Mouse (Mus musculus): ENCODE measurements at regions not wholly inside any gene's neighbourhood (a gene's known extent, or its start where the extent isn't known, plus 50 kb on each side); places are given as distances from the start of the nearest gene placed in this dataset.

GRCm38 (mm10) chr19:14883707-14884421 is 286.0 kb upstream of the Tle4 start:
- DNase-seq: no peak

- DNase-seq: no peak
These were observed 283.0 kb upstream of the Tle4 start for GRCm38 (mm10) chr19:14880818-14881217.

GRCm38 (mm10) chr19:14873986-14874385 is 276.1 kb upstream of the Tle4 start:
- DNase-seq: no peak

GRCm38 (mm10) chr19:14871178-14871867 is 273.5 kb upstream of the Tle4 start:
- peak; percentile 24 to 31 for DNase-seq

GRCm38 (mm10) chr19:14862654-14863468 is 265.0 kb upstream of the Tle4 start:
- peak; percentile 20 to 26 for DNase-seq

- DNase-seq: no peak
These were observed 257.2 kb upstream of the Tle4 start for GRCm38 (mm10) chr19:14855036-14855435.

- no peak for DNase-seq
These were observed 255.6 kb upstream of the Tle4 start for GRCm38 (mm10) chr19:14853416-14853815.

GRCm38 (mm10) chr19:14849561-14849960 is 251.7 kb upstream of the Tle4 start:
- no peak for DNase-seq

- DNase-seq: no peak
These were observed 249.3 kb upstream of the Tle4 start for GRCm38 (mm10) chr19:14847120-14847519.

GRCm38 (mm10) chr19:14835629-14836028 is 237.8 kb upstream of the Tle4 start:
- DNase-seq: no peak

- no peak for DNase-seq
These were observed 218.5 kb upstream of the Tle4 start for GRCm38 (mm10) chr19:14816354-14816753.

- DNase-seq: no peak
These were observed 208.9 kb upstream of the Tle4 start for GRCm38 (mm10) chr19:14806787-14807186.

GRCm38 (mm10) chr19:14802909-14803650 is 205.2 kb upstream of the Tle4 start:
- peak in 1 of 2 experiments; percentile 6 for DNase-seq

GRCm38 (mm10) chr19:14801669-14802068 is 203.8 kb upstream of the Tle4 start:
- DNase-seq: no peak

- no peak for DNase-seq
These were observed 201.2 kb upstream of the Tle4 start for GRCm38 (mm10) chr19:14799002-14799401.

GRCm38 (mm10) chr19:14798417-14798816 is 200.6 kb upstream of the Tle4 start:
- no peak for DNase-seq

GRCm38 (mm10) chr19:14795910-14796309 is 198.1 kb upstream of the Tle4 start:
- no peak for DNase-seq

GRCm38 (mm10) chr19:14789992-14790391 is 192.1 kb upstream of the Tle4 start:
- no peak for DNase-seq

- DNase-seq: no peak
These were observed 190.8 kb upstream of the Tle4 start for GRCm38 (mm10) chr19:14788630-14789029.

- DNase-seq: no peak
These were observed 189.0 kb upstream of the Tle4 start for GRCm38 (mm10) chr19:14786868-14787267.

- peak in 1 of 2 experiments; percentile 23 for DNase-seq
These were observed 187.8 kb upstream of the Tle4 start for GRCm38 (mm10) chr19:14785661-14786060.

GRCm38 (mm10) chr19:14777709-14778108 is 179.9 kb upstream of the Tle4 start:
- no peak for DNase-seq

GRCm38 (mm10) chr19:14777198-14777597 is 179.3 kb upstream of the Tle4 start:
- no peak for DNase-seq
